Mouse (Mus musculus) adrenal gland, adult 8-10 months (tissue): ENCODE measurements around the gene Sri. TPM values are rescaled to one million over a fixed set of nuclear protein-coding genes. Genes with fewer than 3 reads are reported as not detected.

Experiments
- DNase-seq: peaks from one replicate; pipeline ENCODE4 v3.0.0; 2022
- total RNA-seq, 4 experiments: library from RNA; stranded (reverse); gene quantifications; 2 replicates each; pipeline ENCODE4 v1.2.4; 2022

Gene Sri
- total RNA-seq, 4 experiments from 2014 or later, result 97.0 to 122 (median 111) TPM

DNA sequence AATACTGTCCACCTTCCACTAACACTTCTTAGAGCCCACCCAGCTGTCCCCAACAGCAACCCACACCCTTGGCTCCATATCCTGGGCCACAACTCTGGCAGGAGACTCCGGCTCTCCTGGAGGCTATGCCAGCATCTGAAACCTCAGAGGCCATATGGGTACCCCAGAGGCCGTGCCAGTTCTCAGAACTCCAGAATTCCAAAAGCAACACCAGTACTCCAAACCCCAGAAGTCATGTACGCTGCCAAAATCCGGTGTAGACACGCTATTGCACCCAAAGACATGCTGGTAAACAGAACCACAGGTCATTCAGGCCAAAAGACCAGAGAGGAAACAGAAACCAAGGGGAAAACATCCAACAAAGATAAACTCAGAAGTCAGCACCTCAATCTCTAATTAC, 66.4 kb downstream of the Sri start:
- DNase-seq, result no peak

- DNase-seq, result no peak
These were observed 70.8 kb downstream of the Sri start for GRCm38 (mm10) chr5:8116561-8117168.

Other genes starting within 250 kb of the Sri start
- gene Steap4, start 85.6 kb upstream of the Sri start, total RNA-seq, result 10 to 100 TPM; 11.6 to 59.3 (median 16.9) TPM